Mouse (Mus musculus) bone marrow macrophage, adult 2 months (primary cell): ENCODE results near the gene Asic2.

Experiments used
- CTCF ChIP-seq: IDR thresholded peaks from 2 replicates; pipeline ENCODE4 v1.5.1; 2012; ENCODE audit warnings: low read depth, mild to moderate bottlenecking, low read length, moderate library complexity
- POLR2A ChIP-seq: IDR thresholded peaks from 2 replicates; pipeline ENCODE4 v1.6.1; 2012; ENCODE audit warnings: mild to moderate bottlenecking, low read depth, low read length, borderline replicate concordance

DNA sequence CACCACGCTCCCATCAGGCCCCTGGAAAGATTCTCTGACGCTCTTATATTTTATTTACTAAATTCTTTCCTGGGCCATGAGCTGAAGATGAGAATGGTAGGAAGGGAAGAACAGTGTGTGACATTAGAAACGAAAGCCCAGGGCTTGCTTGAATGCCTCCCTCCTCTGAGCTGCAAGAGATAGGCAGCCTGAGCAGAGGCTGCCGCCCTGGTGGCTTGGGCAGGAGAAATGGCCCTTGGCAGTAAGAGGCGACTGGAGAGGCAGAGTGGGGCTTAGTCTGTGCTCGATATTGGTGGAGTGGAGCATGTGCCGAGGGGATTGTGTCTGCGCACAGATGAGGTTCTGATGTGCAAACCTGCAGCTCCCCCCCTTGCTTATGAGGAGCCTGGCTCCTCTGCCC lies 1014.1 kb downstream of the Asic2 start:
- no peak for TF ChIP-seq POLR2A
- no peak for TF ChIP-seq CTCF
